Mouse (Mus musculus): Measurements from ENCODE around the gene AI597479. TPM values are rescaled to one million over a fixed set of nuclear protein-coding genes. Genes with fewer than 3 reads are reported as not detected.

Gene AI597479
- 27.6 and 31.2 TPM in 2 replicates for polyA plus RNA-seq (2012; rRNA removed)

DNA sequence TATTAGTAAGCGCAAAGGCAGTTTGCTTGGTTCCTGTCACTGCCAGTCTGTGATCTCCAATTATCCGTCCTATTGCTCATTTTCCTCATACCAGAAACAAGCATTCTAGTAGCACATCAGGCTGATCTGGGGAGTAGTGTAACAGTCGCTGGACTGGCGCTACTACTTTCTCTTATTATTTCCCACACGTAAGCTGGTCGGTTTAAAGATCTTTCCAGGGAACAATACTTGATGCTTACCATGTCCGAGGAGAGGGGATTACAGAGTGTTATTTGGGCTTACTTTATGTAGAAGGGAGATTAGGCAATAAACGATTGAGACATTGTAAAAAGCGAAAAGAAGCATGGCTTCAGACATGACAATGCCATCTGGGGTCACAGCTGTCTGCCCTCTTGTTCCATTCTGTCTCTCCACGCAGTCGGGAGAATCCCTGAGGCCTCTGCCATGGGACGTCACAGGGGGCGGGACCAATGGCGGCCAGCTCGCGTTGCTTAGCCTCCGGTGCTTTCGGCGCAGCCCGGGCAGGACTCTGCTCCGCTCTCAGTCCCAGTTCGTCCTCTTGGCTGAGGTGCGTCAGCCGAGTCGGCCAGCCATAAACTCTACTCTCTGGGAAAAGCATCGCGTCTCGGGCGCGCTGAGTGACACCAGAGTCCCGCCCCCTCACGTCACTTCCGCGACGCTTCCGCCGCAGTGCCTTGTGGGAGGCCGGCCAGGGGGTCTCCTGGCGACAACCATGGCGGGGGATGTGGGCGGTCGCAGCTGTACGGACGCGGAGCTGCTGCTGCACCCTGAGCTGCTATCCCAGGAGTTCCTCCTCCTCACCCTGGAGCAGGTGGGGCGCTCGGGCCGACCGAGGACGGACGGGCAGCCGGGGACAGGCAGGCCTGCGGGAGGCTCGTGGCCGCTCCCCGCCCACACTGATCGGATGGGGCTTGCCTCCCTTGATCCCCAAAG is at the start of gene AI597479, which contains the start of gene Tgfbrap1:
Gene AI597479 (plus strand): TSS at position 680 of the 954 bp plus-strand sequence.
Gene Tgfbrap1 (minus strand): TSS at position 607 of the 954 bp plus-strand sequence.

Other genes starting within 250 kb of the AI597479 start
- 47.6 and 49.3 TPM in 2 replicates for gene Mrps9, start 247.5 kb upstream of the AI597479 start, polyA plus RNA-seq (2012; rRNA removed)
- gene Gpr45, start 145.8 kb upstream of the AI597479 start, polyA plus RNA-seq (2012; rRNA removed), result 14.1 and 18.9 TPM in 2 replicates
- 32.0 TPM in 2 replicates for gene Tgfbrap1, start 73 bp upstream of the AI597479 start, polyA plus RNA-seq (2012; rRNA removed)
- gene Fhl2, start 98.3 kb downstream of the AI597479 start, polyA plus RNA-seq (2012; rRNA removed), result 15.7 and 19.3 TPM in 2 replicates

Data from central nervous system, embryonic 14 days (tissue).